Mouse (Mus musculus): ENCODE measurements around the gene Lyrm4. TPM values are rescaled to one million over a fixed set of nuclear protein-coding genes. Genes with fewer than 3 reads are reported as not detected.

Gene Lyrm4
- polyA plus RNA-seq, 1 experiment from 2014 or later, result 28.4 TPM

- H3K4me1 ChIP-seq (ENCODE audit: control insufficient read depth, insufficient read depth, low read length), result peaks cover 4% of the 10 kb centered on the region; the same call in 1 of the 2 replicates
- no peaks in the 10 kb centered on the region for H3K27me3 ChIP-seq (ENCODE audit: control insufficient read depth, insufficient read depth, low read length)
- no peak overlapping the region for H3K4me2 ChIP-seq (replicated peaks; ENCODE audit: low read depth, low read length)
- ATAC-seq (ENCODE audit: low FRiP score, low TSS enrichment), result no peak
- no peak overlapping the region for H3K9ac ChIP-seq (ENCODE audit: low read depth, low read length)
- H3K36me3 ChIP-seq (ENCODE audit: control insufficient read depth, insufficient read depth, low read length), result no peaks in the 10 kb centered on the region
- no peak overlapping the region for H3K4me3 ChIP-seq (ENCODE audit: low read length)
- no peaks in the 10 kb centered on the region for H3K9me3 ChIP-seq (ENCODE audit: control insufficient read depth, low read length)
- H3K27ac ChIP-seq (ENCODE audit: low read depth, low read length), result no peak overlapping the region
- WGBS, result 72% methylated on average over 5 of the region's 5 CpGs
These were observed 23.1 kb upstream of the Lyrm4 start for GRCm38 (mm10) chr13:36140247-36141016.

DNA sequence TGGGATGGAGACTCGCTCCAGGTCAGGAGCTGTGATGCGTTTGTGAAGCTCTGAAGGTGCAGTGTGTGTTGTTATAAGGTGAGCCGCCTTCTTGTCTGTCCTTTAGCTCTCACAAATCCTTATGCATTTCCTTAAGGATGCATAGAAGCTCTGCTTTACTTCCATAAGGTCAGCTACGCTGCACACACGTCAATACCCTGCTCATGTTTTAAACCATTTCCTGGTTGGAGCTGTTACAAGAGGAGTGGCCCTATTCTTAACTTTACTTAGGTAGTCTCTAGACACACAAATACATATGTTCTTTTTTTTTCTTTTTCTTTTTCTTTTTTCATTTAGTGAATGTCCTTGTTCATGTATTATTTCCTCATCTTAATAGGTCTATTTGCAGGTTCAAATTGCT, 22.4 kb upstream of the Lyrm4 start:
- no peaks in the 10 kb centered on the region for H3K36me3 ChIP-seq (ENCODE audit: control insufficient read depth, insufficient read depth, low read length)
- H3K4me1 ChIP-seq (ENCODE audit: control insufficient read depth, insufficient read depth, low read length), result peaks cover 4% of the 10 kb centered on the region; the same call in 1 of the 2 replicates
- H3K9me3 ChIP-seq (ENCODE audit: control insufficient read depth, low read length), result no peaks in the 10 kb centered on the region
- H3K27me3 ChIP-seq (ENCODE audit: control insufficient read depth, insufficient read depth, low read length), result no peaks in the 10 kb centered on the region
- H3K27ac ChIP-seq (ENCODE audit: low read depth, low read length), result no peak overlapping the region
- no peak overlapping the region for H3K4me2 ChIP-seq (replicated peaks; ENCODE audit: low read depth, low read length)
- WGBS, result 74% methylated on average over 5 of the region's 5 CpGs
- H3K9ac ChIP-seq (ENCODE audit: low read depth, low read length), result no peak overlapping the region
- no peak overlapping the region for H3K4me3 ChIP-seq (ENCODE audit: low read length)
- ATAC-seq (ENCODE audit: low FRiP score, low TSS enrichment), result no peak

GRCm38 (mm10) chr13:36131992-36132649, 14.8 kb upstream of the Lyrm4 start:
- H3K4me1 ChIP-seq (ENCODE audit: control insufficient read depth, insufficient read depth, low read length), result no peaks in the 10 kb centered on the region
- H3K9me3 ChIP-seq (ENCODE audit: control insufficient read depth, low read length), result no peaks in the 10 kb centered on the region
- H3K4me2 ChIP-seq (replicated peaks; ENCODE audit: low read depth, low read length), result no peak overlapping the region
- H3K4me3 ChIP-seq (ENCODE audit: low read length), result no peak overlapping the region
- no peak for ATAC-seq (ENCODE audit: low FRiP score, low TSS enrichment)
- no peaks in the 10 kb centered on the region for H3K27me3 ChIP-seq (ENCODE audit: control insufficient read depth, insufficient read depth, low read length)
- WGBS, result 90% methylated on average over 4 of the region's 5 CpGs
- H3K9ac ChIP-seq (ENCODE audit: low read depth, low read length), result no peak overlapping the region
- H3K36me3 ChIP-seq (ENCODE audit: control insufficient read depth, insufficient read depth, low read length), result no peaks in the 10 kb centered on the region
- no peak overlapping the region for H3K27ac ChIP-seq (ENCODE audit: low read depth, low read length)

DNA sequence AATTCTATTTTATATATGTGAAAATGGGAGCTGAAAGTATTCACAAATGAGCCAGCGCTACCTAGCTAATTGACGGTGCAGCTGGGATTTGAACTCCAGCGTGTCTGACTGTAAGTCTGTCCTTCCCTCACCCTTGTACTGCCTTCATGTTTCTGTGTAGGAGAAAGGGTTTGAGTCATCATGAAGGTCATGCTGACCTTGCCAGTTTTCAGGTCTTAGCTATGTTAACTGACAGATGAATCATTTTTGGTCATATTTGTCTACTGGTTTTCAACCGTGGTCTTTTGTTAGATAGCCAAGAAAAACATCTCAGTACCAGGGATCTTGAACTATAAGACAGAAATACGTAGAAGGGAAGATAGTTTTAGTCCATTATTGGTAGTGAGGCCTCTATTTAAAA, 14.1 kb upstream of the Lyrm4 start:
- no peak overlapping the region for H3K4me3 ChIP-seq (ENCODE audit: low read length)
- no peak overlapping the region for H3K27ac ChIP-seq (ENCODE audit: low read depth, low read length)
- ATAC-seq (ENCODE audit: low FRiP score, low TSS enrichment), result no peak
- no peaks in the 10 kb centered on the region for H3K27me3 ChIP-seq (ENCODE audit: control insufficient read depth, insufficient read depth, low read length)
- H3K9me3 ChIP-seq (ENCODE audit: control insufficient read depth, low read length), result no peaks in the 10 kb centered on the region
- no peak overlapping the region for H3K9ac ChIP-seq (ENCODE audit: low read depth, low read length)
- no peaks in the 10 kb centered on the region for H3K36me3 ChIP-seq (ENCODE audit: control insufficient read depth, insufficient read depth, low read length)
- 84% methylated on average over 5 of the region's 5 CpGs for WGBS
- no peaks in the 10 kb centered on the region for H3K4me1 ChIP-seq (ENCODE audit: control insufficient read depth, insufficient read depth, low read length)
- H3K4me2 ChIP-seq (replicated peaks; ENCODE audit: low read depth, low read length), result no peak overlapping the region

DNA sequence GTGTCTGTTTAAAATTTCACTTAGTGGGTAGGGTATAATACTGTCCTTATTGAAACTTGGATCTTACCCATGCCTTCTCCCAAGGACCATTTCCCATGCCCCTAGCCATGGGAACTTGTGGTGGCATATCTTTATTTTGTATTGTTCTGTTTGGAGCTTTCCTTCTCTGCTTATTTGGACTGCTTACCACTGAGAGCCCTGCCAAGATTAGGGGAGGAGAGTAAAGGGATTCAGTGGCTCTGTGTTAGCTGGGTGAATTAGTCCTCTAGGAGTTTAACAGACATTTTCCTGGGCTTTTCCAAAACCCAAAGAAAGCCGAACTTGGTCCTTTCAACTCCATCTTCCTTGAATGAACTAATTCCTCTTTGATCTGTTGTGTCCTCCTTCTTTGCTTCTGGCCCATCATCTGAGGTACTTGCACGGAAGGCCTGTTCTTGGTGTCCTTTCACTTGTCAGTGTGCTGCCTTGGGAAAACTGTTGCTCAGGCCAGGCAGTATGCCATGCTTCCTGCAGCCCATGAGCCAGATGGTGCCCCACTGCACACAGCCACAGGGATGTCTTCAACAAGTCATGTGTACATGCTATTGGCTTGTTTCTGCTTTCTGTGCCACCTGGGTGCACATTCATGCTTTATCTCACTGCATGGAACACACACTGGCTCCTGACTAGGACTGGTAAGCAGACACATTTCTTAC, 12.2 kb upstream of the Lyrm4 start:
- no peak overlapping the region for H3K4me2 ChIP-seq (replicated peaks; ENCODE audit: low read depth, low read length)
- no peak overlapping the region for H3K4me3 ChIP-seq (ENCODE audit: low read length)
- no peaks in the 10 kb centered on the region for H3K4me1 ChIP-seq (ENCODE audit: control insufficient read depth, insufficient read depth, low read length)
- no peaks in the 10 kb centered on the region for H3K27me3 ChIP-seq (ENCODE audit: control insufficient read depth, insufficient read depth, low read length)
- no peaks in the 10 kb centered on the region for H3K36me3 ChIP-seq (ENCODE audit: control insufficient read depth, insufficient read depth, low read length)
- ATAC-seq (ENCODE audit: low FRiP score, low TSS enrichment), result no peak
- H3K9ac ChIP-seq (ENCODE audit: low read depth, low read length), result no peak overlapping the region
- H3K9me3 ChIP-seq (ENCODE audit: control insufficient read depth, low read length), result no peaks in the 10 kb centered on the region
- WGBS, result 85% methylated on average over 2 of the region's 2 CpGs
- no peak overlapping the region for H3K27ac ChIP-seq (ENCODE audit: low read depth, low read length)

- Histone ChIP-seq H3K4me1 (ENCODE audit: control insufficient read depth, insufficient read depth, low read length) (peaks cover 4% of the 10 kb centered on the region; the same call in 1 of the 2 replicates), H3K27ac (ENCODE audit: low read depth, low read length) (no peak overlapping the region), H3K4me3 (ENCODE audit: low read length) (no peak overlapping the region), H3K27me3 (ENCODE audit: control insufficient read depth, insufficient read depth, low read length) (no peaks in the 10 kb centered on the region), H3K36me3 (ENCODE audit: control insufficient read depth, insufficient read depth, low read length) (no peaks in the 10 kb centered on the region), H3K4me2 (replicated peaks; ENCODE audit: low read depth, low read length) (no peak overlapping the region), H3K9me3 (ENCODE audit: control insufficient read depth, low read length) (no peaks in the 10 kb centered on the region), H3K9ac (ENCODE audit: low read depth, low read length) (no peak overlapping the region)
- no peak for ATAC-seq (ENCODE audit: low FRiP score, low TSS enrichment)
These were observed 3.3 kb upstream of the Lyrm4 start for GRCm38 (mm10) chr13:36120606-36121005.

GRCm38 (mm10) chr13:36119684-36120083, 2.4 kb upstream of the Lyrm4 start:
- H3K36me3 ChIP-seq (ENCODE audit: control insufficient read depth, insufficient read depth, low read length), result no peaks in the 10 kb centered on the region
- ATAC-seq (ENCODE audit: low FRiP score, low TSS enrichment), result no peak
- 75% methylated on average over 4 of the region's 4 CpGs for WGBS

DNA sequence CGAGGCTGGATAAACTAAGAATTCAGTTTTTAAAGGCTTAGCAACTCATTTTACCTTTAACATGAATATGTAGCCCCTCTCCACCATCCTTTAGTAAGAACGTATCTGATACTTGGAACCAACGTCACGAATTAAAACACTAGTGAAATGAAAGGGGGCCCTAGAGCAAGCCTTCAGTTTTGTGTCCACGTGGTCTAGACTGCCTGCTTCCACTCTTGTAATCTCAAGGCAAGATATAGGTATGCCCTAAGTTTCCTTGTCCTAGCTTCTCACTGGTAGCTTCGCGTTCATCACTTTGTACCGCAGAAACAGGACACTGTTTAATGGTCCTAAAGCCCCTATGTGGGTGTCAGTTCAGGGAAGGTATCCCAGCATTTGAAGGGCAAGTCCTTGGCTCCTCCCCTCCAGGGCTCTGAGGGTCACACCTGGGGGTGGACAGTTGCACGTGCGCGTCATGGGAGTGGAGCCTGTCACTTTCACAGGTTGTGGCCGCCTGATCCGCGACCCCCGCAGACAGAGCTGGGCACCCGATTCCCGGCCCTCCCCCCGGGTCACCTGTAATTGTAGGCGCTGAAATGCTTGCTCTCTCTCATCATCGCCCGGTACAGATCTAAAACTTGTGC, 695 bp downstream of the Lyrm4 start:
- peak overlapping the region; percentile 59 for H3K4me3 ChIP-seq (ENCODE audit: low read length)
- WGBS, result 7% methylated on average over 21 of the region's 21 CpGs
- no peaks in the 10 kb centered on the region for H3K9me3 ChIP-seq (ENCODE audit: control insufficient read depth, low read length)
- peak overlapping the region; percentile 95; the same call in 1 of the 2 replicates for H3K27ac ChIP-seq (ENCODE audit: low read depth, low read length)
- peak overlapping the region; percentile 81 for H3K4me2 ChIP-seq (replicated peaks; ENCODE audit: low read depth, low read length)
- ATAC-seq (ENCODE audit: low FRiP score, low TSS enrichment), result peak; percentile 26
- peak overlapping the region; percentile 76 for H3K9ac ChIP-seq (ENCODE audit: low read depth, low read length)
- H3K36me3 ChIP-seq (ENCODE audit: control insufficient read depth, insufficient read depth, low read length), result no peaks in the 10 kb centered on the region
- H3K27me3 ChIP-seq (ENCODE audit: control insufficient read depth, insufficient read depth, low read length), result no peaks in the 10 kb centered on the region
- peaks cover 4% of the 10 kb centered on the region; the same call in 1 of the 2 replicates for H3K4me1 ChIP-seq (ENCODE audit: control insufficient read depth, insufficient read depth, low read length)

More at GRCm38 (mm10) chr13:36119684-36120083, 2.4 kb upstream of the Lyrm4 start:
- Histone ChIP-seq H3K4me2 (replicated peaks; ENCODE audit: low read depth, low read length) (no peak overlapping the region), H3K9me3 (ENCODE audit: control insufficient read depth, low read length) (no peaks in the 10 kb centered on the region), H3K4me1 (ENCODE audit: control insufficient read depth, insufficient read depth, low read length) (peaks cover 4% of the 10 kb centered on the region; the same call in 1 of the 2 replicates), H3K4me3 (ENCODE audit: low read length) (no peak overlapping the region), H3K9ac (ENCODE audit: low read depth, low read length) (no peak overlapping the region), H3K27ac (ENCODE audit: low read depth, low read length) (no peak overlapping the region), H3K27me3 (ENCODE audit: control insufficient read depth, insufficient read depth, low read length) (no peaks in the 10 kb centered on the region)
